Mouse (Mus musculus) stomach, postnatal 0 days (tissue): ENCODE results near the gene Fchsd2.
A peak's percentile ranks its signal among the peaks of the same experiment; 100 is the strongest.

ENCODE experiments used
- CTCF ChIP-seq: IDR thresholded peaks from 2 replicates; pipeline ENCODE4 v1.5.1; 2016; ENCODE audit warnings: antibody characterized with exemption, low read depth, mild to moderate bottlenecking, moderate library complexity
- EP300 ChIP-seq: optimal IDR thresholded peaks from 2 replicates; pipeline ENCODE3; 2016; ENCODE audit warnings: antibody characterized with exemption

- TF ChIP-seq CTCF (peak; percentile 96), EP300 (no peak)
Measured at GRCm38 (mm10) chr7:101310327-101311028, 217.8 kb downstream of the Fchsd2 start.
